Mouse (Mus musculus) R1 (cell line): ENCODE measurements around the gene Slitrk5.
"Not testable (repeated sequence)": the region's sequence is repeated elsewhere in the genome, so short reads cannot be mapped to it uniquely, and the experiment has no call there.

Experiments used
- DNase-seq: peaks from one replicate; pipeline ENCODE4 v3.0.0-alpha.2; 2018; ENCODE audit warnings: low read depth, low spot score

Slitrk5 gene

DNA sequence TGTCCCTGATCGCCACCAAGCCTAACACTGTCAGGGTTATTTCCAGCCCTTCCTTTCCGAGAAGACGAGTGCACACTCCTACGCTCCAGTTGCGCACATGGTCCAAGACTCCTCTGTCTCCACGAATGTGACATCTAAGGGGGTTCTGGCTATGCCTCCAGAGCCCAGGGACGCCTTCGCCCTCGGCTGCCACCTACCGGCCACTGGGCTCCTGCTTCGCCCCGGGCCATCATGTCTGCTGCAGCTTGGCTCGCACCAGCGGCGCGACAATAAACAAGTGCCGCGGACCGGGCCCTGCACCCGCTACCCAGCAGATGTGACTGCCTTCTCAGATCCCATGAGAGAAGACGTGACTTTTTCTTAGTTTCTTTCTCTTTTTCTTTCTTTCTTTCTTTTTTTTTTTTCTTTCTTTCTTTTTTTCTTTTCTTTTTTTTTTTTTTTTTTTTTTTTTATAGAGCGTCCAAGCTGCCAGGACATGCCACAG is at the start of gene Slitrk5:
Gene Slitrk5 (plus strand): TSS at position 434 of the 484 bp plus-strand sequence.
- peak; percentile 83 for DNase-seq

DNA sequence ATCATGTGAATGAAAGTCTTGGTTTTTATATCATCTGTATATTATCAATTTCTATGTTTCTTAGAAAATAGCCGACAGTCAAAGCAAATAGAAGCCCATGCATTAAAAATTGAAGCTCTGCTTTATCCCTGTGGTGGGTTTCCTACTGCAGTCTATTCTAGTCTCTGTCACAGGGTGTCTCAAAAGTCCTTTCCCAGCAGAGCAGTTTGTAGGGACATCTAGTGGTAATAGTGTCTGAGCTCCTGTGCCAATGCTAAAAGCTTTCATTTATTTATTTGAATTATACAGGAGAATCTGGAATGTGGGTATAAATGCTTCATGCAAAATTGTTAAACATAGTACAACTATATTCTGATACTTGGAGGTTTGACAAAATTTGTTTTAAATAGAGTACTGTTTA is 2.0 kb upstream of the Slitrk5 start:
- DNase-seq, result no peak

DNA sequence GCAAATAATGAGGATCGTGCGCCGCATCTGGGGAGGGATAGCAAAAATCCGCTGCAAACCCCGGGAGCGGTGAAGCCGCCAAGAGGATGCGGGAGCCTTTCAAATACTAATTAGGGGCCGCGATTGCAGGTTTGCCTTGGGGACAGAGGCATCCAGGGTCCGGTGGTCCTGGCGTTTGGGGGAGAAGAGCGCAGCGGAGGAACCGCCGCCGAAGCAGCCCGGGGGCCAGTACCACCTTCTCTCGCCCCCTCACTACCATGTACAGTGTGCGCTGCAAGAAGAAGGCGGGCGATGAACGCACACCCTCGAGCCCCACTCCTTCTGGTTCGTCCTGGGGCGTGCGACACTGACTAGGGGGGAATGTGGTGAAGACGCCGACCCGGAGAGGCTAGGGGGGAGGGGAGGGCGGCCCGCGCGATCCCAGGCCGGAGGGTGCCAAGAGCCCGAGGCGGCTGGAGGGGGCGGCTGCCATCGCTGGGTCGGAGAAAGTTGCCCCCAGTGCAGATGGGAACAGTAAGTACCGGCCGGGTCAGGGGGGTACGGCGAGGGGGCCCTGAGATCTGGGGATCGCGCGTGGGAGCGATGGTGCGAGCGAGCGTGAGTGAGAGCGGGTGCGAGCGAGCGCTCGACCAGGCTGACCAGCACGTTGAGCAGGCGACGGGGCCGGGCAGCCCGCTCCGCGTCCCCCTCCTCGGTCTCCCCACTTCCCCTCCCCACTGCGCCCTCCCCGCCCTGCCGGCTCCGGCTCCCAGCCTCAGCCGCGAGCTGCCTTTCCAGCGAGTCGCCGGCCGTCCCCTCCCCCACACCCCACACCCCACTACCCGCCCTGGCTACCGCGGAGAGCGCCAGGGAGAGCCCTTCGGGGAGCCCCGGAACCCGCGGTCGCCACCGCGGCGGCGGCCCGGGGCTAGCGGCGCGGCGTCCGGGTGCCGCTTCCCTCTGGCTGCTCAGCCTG is 591 bp downstream of the Slitrk5 start:
- peak; percentile 46 for DNase-seq

DNA sequence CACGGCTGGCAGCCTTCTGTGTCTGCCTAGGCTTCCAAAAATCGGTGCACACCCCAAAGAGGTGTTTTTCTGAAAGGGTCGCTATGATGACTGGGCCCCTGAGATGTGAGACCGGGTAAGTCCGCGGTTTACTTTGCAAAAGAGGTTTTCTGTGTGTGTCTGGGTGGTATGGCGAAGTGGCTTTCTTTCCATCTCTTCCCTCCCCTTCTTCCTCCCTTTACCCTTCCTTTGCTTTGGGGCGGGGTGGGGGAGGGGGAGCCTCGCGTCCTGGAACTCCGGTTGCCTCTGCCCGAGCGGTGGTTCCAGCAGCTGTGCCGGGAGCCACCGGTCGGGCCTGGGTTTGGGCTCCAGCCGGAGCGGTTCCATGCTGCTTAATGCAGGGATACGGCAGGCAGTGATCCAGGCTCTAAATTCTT is 1.3 kb downstream of the Slitrk5 start:
- peak; percentile 56 for DNase-seq

DNA sequence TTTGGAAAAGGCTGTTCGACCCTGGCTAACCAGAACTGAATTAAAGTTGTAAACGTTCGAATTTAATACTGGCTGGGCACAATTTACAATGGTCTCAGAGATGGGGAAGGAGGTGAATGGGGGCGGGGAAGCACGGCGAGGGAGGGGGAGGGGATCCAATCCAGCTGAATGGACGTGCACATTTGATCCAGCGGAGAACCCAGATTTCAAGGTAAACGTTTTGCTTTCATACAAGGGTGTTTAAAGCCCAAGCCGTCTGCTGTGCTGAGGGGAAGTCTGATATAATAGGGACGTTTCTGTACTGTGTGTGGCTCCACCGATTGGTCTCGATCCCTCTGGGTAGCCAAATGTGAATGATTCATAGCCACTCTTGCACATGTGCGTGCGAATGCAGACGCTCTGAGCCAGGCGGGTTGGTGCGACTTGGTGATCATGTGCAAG is 2.0 kb downstream of the Slitrk5 start:
- DNase-seq, result peak; percentile 28

DNA sequence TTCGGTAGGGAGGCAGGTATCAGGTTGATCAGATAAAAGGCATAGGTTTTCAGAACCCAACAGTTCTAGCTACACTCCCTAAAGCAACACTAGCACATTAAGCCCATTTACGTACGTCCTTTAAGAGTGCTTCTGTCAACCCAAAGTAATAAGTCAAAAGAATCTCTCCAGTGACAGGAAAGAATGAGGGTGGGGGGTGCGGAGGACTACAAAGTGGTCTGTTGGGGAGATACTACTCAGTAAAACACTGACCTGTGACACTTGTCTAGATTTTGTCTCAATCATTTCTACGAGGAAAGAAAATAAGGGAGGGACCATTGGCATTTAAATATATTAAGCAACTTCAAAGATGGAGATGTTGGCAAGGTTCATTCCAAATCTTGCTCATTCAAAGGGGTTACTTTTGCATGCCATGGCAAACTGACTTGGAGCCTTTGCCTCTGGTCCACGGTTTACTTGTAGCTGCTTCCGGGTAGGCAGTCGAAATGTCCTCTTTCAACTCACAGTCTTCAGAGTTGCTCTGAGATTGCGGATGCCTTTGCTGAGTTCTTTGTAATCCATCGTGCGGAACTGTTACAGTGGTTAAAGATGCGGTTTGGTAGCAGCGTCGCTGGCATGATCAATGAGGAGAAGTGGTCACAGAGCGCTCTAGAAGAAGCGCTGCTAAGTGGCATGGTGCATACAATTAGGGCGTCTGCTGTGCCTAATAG is 2.6 kb downstream of the Slitrk5 start:
- DNase-seq, result no peak

DNA sequence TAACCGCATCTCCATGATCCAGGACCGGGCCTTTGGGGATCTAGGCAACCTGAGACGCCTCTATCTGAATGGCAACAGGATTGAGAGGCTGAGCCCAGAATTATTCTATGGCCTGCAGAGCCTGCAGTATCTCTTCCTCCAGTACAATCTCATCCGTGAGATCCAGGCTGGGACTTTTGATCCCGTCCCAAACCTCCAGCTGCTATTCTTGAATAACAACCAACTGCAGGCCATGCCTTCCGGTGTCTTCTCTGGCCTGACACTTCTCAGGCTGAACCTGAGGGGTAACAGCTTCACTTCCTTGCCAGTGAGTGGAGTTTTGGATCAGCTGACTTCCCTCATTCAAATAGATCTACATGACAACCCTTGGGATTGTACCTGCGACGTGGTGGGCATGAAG is 5.4 kb downstream of the Slitrk5 start:
- peak; percentile 7 for DNase-seq

DNA sequence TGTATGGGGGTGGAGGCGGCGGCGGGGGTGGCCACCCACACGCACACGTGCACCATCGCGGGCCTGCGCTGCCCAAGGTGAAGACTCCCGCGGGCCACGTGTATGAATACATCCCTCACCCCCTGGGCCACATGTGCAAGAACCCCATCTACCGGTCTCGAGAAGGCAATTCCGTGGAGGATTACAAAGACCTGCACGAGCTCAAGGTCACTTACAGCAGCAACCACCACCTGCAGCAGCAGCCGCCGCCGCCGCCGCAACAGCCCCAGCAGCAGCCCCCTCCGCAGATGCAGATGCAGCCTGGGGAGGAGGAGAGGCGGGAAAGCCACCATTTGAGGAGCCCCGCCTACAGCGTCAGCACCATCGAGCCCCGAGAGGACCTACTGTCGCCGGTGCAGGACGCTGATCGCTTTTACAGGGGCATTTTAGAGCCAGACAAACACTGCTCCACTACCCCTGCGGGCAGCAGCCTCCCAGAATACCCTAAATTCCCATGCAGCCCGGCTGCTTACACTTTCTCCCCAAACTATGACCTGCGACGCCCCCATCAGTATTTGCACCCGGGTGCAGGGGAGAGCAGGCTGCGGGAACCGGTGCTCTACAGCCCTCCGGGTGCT is 6.3 kb downstream of the Slitrk5 start:
- DNase-seq, result peak; percentile 55

DNA sequence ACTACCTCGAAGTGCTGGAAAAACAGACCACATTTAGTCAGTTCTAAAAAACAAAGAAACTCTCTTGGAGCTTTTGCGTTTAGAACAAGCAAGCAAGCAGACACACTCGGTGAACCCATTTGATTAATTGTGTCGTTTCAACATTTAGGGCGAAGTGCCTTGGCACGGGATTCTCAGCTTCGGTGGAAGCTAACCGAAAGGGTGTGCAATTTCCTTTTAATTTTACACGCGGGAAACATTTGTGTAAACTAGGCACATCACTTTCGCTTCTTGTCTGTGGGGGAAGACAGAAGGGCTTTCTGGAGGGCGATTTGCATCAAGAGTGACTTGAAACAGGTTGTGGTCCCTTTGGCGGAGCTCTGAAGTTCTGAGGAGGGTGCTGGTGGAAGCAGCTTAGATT is 6.9 kb downstream of the Slitrk5 start:
- DNase-seq, result peak; percentile 15

DNA sequence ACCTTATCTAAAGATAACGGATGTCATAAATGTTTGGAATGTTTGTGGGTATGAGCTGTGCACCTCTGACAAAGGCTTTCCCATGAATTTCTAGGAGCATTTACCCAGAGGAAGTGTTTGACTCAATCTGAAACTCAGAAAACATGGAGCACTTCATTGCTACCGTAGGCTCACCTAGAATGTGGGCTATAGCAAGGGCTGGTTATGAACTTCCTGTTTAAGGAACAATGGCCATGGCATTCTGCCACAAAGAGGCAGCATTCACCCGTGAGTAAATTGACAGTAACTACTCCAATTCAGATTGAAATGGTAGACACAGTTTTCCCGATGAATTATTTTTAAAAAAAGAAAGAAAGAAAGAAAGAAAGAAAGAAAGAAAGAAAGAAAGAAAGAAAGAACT is 8.6 kb downstream of the Slitrk5 start:
- DNase-seq, result no peak

DNA sequence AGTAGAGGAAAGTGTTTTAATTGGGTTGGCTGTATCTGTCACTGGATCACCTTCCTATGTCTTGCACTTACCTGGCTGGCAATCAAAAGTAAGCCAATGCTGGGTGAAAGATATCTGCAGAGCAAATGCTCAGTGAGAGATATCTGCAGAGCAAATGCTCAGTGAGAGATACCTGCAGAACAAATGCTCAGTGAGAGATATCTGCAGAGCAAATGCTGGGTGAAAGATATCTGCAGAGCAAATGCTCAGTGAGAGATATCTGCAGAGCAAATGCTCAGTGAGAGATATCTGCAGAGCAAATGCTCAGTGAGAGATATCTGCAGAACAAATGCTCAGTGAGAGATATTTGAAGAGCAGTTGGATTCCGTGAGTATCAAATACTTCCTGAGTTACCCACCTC is 15.2 kb downstream of the Slitrk5 start:
- DNase-seq, result not testable (repeated sequence)

DNA sequence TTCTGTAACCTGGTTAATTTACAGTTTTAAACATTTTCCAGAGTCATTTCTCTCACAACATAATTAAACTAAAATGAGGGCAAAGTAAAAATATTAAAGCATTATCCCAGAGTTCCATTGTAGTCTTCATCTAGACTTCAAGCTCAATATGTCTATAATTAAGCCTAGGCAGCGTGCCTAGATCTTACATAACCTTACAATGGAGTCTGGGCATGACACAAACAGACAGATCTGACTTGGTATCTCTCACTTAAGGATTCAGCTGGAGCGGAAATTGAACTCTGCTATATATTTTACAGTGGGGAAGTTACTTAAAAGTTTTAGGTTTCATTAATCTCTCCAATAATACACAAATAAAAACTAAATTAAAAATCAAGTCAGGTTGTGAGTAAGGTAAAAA is 54.9 kb downstream of the Slitrk5 start:
- no peak for DNase-seq
